Mouse (Mus musculus) kidney, postnatal 4 days (tissue): ENCODE data around the gene Rab37.

Source experiments
- DNase-seq, 2 experiments: peaks; one replicate each; pipeline ENCODE4 v3.0.0; 2021; ENCODE audit warnings: mixed read lengths in 2 of 2

Rab37 gene

GRCm38 (mm10) chr11:115138597-115139262 lies 47.5 kb downstream of the Rab37 start:
- no peak for DNase-seq

- DNase-seq, result no peak
Measured at GRCm38 (mm10) chr11:115141970-115142369, 50.7 kb downstream of the Rab37 start.

GRCm38 (mm10) chr11:115147813-115148212 lies 56.6 kb downstream of the Rab37 start:
- no peak for DNase-seq

- DNase-seq, result no peak
Measured at GRCm38 (mm10) chr11:115150741-115151254, 59.6 kb downstream of the Rab37 start.

GRCm38 (mm10) chr11:115151755-115152429 lies 60.7 kb downstream of the Rab37 start:
- peak; percentile 83 to 84 for DNase-seq

- DNase-seq, result no peak
Measured at GRCm38 (mm10) chr11:115153088-115153487, 61.9 kb downstream of the Rab37 start.

- peak; percentile 88 to 91 for DNase-seq
Measured at GRCm38 (mm10) chr11:115153699-115154292, 62.6 kb downstream of the Rab37 start.

GRCm38 (mm10) chr11:115155053-115155634 lies 63.9 kb downstream of the Rab37 start:
- no peak for DNase-seq

- DNase-seq, result peak in 1 of 2 experiments; percentile 44
Measured at GRCm38 (mm10) chr11:115157933-115158719, 66.9 kb downstream of the Rab37 start.

- DNase-seq, result peak; percentile 87
Measured at GRCm38 (mm10) chr11:115160016-115160797, 69.0 kb downstream of the Rab37 start.

GRCm38 (mm10) chr11:115160883-115161577 lies 69.8 kb downstream of the Rab37 start:
- peak; percentile 90 to 91 for DNase-seq

- DNase-seq, result no peak
Measured at GRCm38 (mm10) chr11:115161578-115162204, 70.5 kb downstream of the Rab37 start.

GRCm38 (mm10) chr11:115162205-115162601 lies 71.0 kb downstream of the Rab37 start:
- DNase-seq, result no peak

- peak; percentile 98 to 99 for DNase-seq
Measured at GRCm38 (mm10) chr11:115162832-115163480, 71.7 kb downstream of the Rab37 start, which contains the start of gene Slc9a3r1. TSS of gene Slc9a3r1 (plus strand) at chr11:115163341.

- peak; percentile 64 to 78 for DNase-seq
Measured at GRCm38 (mm10) chr11:115163568-115164150, 72.4 kb downstream of the Rab37 start.

GRCm38 (mm10) chr11:115164341-115164975 lies 73.2 kb downstream of the Rab37 start:
- peak; percentile 52 to 73 for DNase-seq

- DNase-seq, result peak; percentile 53 to 72
Measured at GRCm38 (mm10) chr11:115164976-115165374, 73.7 kb downstream of the Rab37 start.

- DNase-seq, result no peak
Measured at GRCm38 (mm10) chr11:115166776-115167175, 75.5 kb downstream of the Rab37 start.
